Mouse (Mus musculus) embryo, embryonic 9.5 days (tissue): ENCODE data around the gene Etnk1.
A peak's percentile ranks its signal among the peaks of the same experiment; 100 is the strongest.
"Not testable (repeated sequence)": the region's sequence is repeated elsewhere in the genome, so short reads cannot be mapped to it uniquely, and the experiment has no call there.

Experiments used
- DNase-seq: peaks from one replicate; pipeline ENCODE4 v3.0.0-alpha.2; 2017; ENCODE audit errors: extremely low spot score

Gene Etnk1

DNA sequence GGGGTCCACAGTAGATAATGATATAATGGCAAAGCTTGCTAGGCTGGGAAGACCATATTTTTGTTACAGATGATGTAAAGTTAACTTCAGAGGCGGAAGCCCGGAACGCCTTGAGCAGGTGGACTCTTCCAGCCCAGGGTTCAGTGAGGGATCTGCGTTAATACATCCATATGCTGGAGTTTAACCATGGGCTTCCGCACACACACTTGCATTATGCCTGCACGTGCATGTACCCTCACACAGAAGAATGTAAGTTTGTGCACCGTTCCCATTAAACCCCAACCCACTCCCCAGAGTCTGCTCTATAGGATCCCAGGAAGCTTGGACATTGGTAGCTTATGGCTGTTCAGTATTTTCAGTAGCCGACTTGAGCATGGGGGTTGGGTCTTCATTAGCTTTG lies 4.0 kb downstream of the Etnk1 start:
- no peak for DNase-seq

DNA sequence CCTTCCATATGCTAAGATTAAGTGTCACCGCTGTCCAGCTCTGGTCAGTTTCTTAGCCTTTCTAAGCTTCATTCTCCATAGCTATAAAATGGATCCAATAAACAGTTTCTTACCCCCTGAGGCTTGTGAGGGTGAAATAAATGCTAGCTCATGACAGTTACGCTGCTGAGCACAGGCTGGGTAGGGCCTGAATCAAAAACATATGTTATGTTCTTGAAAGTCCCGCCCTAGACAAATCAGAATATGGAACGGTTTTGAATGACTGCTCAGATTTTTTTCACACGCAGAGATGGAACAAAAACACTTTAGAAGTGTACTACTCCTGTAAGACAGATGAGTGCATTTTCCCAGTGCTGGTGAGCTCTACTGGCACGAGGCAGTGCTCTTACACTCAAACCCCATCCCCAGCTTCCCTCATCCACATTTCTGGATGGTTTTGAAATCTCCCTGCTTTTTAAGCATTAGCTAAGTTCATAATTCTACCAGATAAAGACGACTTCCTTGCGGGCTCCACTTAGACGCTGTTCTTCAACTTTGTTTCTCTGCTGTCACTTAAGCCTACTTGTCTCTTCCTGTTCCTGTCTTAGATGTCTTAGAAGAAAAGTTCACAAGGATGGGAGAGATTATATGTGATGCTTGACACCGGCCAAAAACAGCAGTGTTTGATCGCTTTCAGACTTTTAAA lies 4.9 kb downstream of the Etnk1 start:
- DNase-seq = no peak

DNA sequence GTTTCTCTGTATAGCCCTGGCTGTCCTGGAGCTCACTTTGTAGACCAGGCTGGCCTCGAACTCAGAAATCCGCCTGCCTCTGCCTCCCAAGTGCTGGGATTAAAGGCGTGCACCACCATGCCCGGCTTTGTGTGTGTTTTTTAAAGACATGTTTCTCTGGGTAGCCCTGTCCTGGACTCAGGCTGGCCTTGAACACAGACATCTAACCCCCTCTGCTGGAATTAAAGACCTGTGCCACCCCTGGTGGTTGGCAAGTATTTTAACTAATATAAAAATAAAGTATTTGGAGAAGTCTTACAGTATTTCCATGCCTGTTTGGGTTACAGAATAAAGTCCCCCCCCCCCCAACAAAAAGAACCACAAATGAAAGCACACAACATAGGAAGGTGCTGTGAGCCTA lies 5.7 kb downstream of the Etnk1 start:
- DNase-seq = not testable (repeated sequence)

GRCm38 (mm10) chr6:143174226-143174625 lies 7.2 kb downstream of the Etnk1 start:
- no peak for DNase-seq

DNA sequence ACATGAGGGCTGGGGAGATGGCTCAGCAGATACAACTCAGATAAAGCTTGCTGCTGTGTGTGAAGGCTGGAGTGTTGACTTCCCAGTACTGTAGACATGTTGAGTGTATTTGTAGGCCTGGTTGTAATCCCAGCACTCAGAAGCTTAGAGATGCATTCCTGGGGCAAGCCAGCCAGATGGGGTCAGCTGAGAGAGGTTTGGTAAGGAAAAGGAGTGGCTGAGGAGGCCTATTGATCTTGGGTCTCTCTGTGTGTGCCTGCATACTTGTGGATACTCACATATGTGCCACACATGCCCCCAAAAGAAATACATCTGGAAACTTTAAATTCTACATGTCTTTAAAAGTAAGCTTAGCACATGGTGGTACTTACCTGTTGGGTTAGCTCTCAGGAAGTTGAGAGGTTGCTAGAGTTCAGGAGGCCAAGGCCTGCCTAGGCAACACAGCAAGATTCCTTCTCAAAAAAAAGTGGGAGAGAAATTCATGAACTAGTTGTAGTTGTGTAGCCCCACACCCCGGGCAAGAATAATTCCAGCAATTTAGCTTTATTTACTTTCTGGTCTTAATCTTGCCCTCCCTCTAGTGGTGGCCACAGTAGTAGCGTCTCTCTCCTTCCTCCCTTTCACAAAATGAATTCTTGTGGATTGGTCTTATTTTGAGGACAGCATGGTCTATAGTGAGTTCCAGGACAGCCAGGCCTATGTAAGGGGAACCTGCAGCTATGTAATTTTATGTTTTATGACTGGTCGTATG lies 8.1 kb downstream of the Etnk1 start:
- DNase-seq = peak; percentile 31

GRCm38 (mm10) chr6:143176076-143176475 lies 9.1 kb downstream of the Etnk1 start:
- DNase-seq = no peak

DNA sequence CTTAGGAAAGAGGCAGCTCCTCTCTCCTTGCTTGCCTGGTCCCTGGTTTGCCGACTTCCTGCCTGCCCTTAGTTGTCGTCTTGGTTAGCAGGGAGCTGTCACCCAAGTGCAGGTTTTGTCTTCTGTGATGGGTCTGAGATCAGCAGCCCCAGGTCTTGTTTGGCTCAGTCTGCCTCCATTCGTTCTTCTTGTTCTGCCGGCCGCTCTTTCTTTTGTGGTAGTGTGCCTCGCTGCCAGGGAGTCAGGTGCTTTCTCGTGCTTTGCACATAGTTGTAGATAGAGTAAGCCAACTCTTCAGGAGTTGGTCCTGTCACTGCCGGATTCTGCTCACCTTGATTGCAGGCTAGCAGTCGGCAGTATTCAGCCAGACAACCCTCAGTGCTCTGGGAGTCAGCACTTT lies 9.6 kb downstream of the Etnk1 start:
- DNase-seq = no peak

DNA sequence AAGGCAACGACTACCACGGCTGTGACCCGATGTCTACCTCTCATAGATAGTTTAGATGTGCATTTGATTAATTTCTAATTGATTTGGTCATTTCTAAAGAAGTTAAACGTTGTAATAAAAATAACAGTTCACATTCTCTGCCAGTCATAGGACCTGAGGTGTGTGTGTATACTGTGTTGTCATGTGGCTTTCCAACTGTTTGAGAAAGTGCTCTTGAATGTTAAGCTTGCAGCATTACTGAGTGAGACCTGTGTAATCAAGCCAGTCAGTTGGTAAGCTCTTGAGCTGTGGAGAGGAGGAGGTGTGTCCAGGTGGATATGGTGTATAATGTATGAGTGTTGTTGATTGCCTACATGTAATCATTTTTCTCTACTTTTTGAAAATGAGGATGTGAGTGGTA lies 12.2 kb downstream of the Etnk1 start:
- DNase-seq = no peak

GRCm38 (mm10) chr6:143179733-143180132 lies 12.7 kb downstream of the Etnk1 start:
- no peak for DNase-seq

DNA sequence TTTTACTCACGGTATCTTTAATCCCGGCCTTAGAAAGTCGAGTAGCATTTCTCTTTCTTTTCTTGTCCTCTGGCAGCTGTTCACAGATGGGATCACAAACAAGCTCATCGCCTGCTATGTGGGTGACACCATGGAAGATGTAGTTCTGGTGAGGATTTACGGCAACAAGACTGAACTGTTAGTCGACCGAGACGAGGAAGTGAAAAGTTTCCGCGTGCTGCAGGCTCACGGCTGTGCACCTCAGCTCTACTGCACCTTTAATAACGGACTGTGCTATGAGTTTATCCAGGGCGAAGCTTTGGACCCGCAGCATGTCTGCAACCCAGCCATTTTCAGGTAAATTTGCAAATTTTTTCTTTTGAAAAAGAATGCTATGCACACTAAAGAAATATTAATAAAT lies 13.5 kb downstream of the Etnk1 start:
- no peak for DNase-seq

DNA sequence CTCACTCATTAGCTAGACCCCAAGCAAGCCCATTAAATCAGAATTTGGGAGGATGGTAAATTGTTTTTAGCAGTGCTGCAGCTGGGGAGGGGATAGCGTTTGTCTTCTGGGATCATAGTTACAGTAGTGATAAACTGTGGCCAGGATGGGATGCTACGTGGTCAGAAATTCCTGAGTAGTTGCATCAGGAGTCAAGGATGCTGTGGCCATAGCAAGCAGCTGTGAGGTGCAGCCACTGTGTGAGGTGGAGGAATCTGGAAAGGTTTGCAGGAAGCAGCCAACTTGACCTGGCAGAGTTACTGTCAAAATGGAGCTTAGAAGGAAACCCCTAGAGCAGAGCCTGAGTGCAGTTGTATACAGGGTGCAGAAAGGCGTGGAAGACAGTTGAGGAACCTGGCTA lies 17.1 kb downstream of the Etnk1 start:
- no peak for DNase-seq

DNA sequence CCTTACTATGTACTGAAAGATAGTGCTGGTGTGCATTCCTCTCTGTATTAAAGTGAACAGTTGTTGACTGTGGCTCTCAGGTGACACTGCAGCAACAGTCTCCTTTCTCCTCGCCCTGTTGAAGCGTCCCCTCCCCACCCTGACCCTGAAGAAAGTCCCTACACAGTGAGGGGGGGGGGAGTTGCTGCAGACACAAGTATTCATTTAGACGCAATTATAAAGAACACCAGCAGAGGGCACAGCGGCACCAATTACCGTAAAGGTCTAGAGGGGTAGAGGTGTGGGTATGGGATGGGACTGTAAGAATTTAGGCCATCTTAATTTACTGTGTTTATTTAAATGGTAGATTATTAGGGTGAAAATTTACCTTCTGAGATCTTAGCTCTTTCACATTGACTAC lies 17.7 kb downstream of the Etnk1 start:
- peak; percentile 28 for DNase-seq

GRCm38 (mm10) chr6:143190838-143191476 lies 23.9 kb downstream of the Etnk1 start:
- no peak for DNase-seq

- no peak for DNase-seq
Observed at GRCm38 (mm10) chr6:143191477-143192098, 24.6 kb downstream of the Etnk1 start.

GRCm38 (mm10) chr6:143192709-143193108 lies 25.7 kb downstream of the Etnk1 start:
- DNase-seq = no peak

GRCm38 (mm10) chr6:143193166-143193565 lies 26.1 kb downstream of the Etnk1 start:
- DNase-seq = no peak

DNA sequence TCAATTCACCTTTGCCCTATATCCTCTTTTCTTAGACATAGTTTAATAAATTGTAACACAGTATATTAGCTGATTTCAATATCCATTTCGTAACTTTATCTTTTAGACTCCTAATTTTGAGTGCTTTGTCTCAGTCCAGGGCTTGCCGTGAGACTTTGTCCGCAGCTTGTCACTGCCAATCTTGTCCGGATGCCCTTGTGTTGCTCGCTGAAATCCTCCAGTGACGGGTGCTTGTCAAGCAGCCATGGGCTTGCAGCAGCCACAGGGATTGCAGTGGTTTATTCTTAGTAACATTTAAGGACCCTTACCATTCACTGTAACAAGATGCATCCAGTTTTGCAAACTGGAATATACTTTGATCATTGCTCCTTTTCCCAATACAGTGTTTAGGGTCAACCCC lies 26.6 kb downstream of the Etnk1 start:
- no peak for DNase-seq

GRCm38 (mm10) chr6:143197053-143197452 lies 30.0 kb downstream of the Etnk1 start:
- no peak for DNase-seq

GRCm38 (mm10) chr6:143198421-143198820 lies 31.4 kb downstream of the Etnk1 start:
- DNase-seq = no peak

GRCm38 (mm10) chr6:143203097-143203496 lies 36.1 kb downstream of the Etnk1 start:
- DNase-seq = no peak

DNA sequence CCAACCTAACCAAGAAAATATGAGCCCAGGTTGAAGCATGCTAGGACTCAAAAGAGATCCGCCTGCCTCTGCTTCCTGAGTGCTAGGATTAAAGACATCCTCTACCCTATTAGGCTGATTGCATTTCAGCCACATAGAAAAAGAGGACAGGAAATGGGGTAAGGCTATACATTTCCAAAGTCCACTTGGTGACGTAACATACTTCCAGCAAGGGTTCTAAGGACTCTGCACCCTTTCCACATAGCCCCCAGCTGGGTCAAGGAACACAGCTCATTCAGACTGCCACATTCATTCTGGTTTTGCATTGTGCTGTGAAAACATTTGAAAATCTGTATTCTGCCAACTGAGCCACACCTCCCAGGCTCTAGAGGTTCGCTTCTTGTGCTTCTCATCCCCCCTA lies 41.9 kb downstream of the Etnk1 start:
- DNase-seq = no peak

DNA sequence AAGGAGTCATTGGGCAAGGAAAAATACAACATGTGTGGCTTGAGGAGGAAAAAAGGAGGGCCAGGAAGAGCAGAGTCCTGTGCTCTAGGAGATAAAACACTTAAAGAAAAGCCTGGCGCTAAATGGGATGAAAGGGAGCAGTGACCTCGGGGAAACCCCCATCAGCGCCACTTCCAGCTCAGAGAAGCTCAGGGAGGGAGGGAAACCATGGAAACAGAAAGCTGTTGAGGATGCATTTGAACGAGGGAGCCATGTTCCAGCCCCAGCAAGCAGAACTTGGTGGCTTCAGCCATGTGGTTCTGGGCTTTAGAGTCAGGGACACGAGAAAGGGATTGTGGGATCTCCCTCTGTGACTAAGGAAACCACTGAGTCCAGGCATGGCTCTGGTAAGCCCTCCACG lies 45.7 kb downstream of the Etnk1 start:
- no peak for DNase-seq

DNA sequence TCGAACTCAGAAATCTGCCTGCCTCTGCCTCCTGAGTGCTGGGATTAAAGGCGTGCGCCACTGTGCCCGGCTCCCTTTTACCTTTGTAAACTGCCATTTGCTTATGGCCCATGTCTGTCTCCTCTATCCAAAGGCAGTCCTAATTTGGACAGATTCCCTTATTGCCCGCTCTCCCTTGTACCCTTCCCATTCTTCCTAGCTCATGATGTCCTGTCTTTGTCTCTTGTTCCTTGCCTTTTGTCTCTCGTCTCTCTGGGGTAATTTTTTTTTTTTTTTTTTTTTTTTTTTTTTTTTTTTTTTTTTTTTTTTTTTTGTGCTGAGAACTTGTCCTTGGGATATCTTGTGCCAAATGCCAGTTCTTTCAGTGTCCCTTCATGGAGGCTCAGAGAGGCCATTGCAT lies 46.4 kb downstream of the Etnk1 start:
- no peak for DNase-seq
